Mouse (Mus musculus): ENCODE data around the gene Vps33b. TPM values are rescaled to one million over a fixed set of nuclear protein-coding genes. Genes with fewer than 3 reads are reported as not detected.

The Vps33b gene
- polyA plus RNA-seq, 1 experiment from 2014 or later: 15.4 TPM

DNA sequence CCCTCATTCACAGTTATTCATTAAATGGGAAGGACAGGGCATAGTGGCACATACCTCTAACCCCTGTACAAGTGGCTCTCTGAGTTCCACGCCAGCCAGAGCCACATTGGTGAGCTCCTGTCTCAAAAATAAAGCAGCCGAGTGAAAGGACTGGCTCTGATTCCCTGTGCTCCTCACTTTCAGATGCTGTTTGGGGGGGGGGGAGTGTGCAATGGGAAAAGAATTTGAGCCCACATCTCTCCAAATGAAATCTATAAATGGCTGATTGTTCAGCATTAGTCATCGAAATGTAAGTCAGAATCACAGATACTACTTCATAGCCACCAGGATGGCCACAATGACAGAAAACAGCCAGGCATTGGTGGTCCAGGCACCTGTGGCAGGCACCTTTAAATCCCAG, 27.6 kb downstream of the Vps33b start:
- Histone ChIP-seq H3K4me2 (no peak overlapping the region), H3K27me3 (no peaks in the 10 kb centered on the region), H3K36me3 (peaks cover 39% of the 10 kb centered on the region), H3K9me3 (replicated peaks) (no peaks in the 10 kb centered on the region), H3K9ac (no peak overlapping the region), H3K27ac (no peak overlapping the region), H3K4me1 (peaks cover 31% of the 10 kb centered on the region), H3K4me3 (replicated peaks) (no peak overlapping the region)
- WGBS: 82% methylated on average over 3 of the region's 3 CpGs
- ATAC-seq (replicated peaks; ENCODE audit: low FRiP score): no peak

DNA sequence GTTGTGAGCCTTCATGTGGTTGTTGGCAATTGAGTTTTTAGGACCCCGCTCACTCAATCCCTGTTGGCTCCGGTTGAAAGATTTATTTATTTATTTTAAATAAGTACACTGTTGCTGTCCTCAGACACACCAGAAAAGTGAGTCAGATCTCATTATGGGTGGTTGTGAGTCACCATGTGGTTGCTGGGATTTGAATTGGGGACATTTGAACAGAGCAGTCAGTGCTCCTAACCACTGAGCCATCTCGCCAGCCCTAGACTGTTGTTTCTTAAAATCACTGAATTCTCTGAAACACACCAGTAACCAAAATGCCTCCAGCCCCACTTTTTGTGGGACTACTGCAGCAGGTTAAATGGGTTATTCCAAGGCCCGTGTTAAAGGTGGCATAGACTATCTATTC, 29.3 kb downstream of the Vps33b start:
- no peak overlapping the region for H3K4me3 ChIP-seq (replicated peaks)
- no peak overlapping the region for H3K27ac ChIP-seq
- no peak overlapping the region for H3K9ac ChIP-seq
- H3K27me3 ChIP-seq: no peaks in the 10 kb centered on the region
- peaks cover 28% of the 10 kb centered on the region for H3K4me1 ChIP-seq
- no peak overlapping the region for H3K4me2 ChIP-seq
- no peak for ATAC-seq (replicated peaks; ENCODE audit: low FRiP score)
- H3K36me3 ChIP-seq: peaks cover 54% of the 10 kb centered on the region
- 89% methylated on average over 4 of the region's 4 CpGs for WGBS
- no peaks in the 10 kb centered on the region for H3K9me3 ChIP-seq (replicated peaks)

GRCm38 (mm10) chr7:80299568-80299967, 30.1 kb downstream of the Vps33b start:
- 89% methylated on average over 3 of the region's 3 CpGs for WGBS
- peaks cover 62% of the 10 kb centered on the region for H3K36me3 ChIP-seq

DNA sequence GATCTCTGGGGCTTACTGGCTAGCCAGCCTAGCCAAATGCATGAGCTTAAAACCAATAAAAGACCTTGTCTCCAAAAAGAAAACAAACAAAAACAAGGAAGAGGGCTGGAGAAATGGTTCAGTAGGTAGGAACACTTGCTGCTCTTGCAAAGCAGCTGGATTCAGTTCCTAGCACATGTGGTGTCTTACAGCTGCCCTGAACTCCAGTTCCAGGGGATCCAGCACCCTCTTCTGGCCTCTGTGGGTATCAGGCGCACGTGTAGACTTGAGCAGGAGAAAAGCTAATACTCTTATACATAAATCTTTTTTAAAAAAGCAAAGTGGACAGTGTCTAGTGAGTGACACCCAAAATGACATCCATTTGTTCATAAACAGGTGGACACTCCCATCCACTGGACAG, 32.1 kb downstream of the Vps33b start:
- no peak overlapping the region for H3K4me2 ChIP-seq
- H3K4me1 ChIP-seq: peaks cover 13% of the 10 kb centered on the region
- no peak for ATAC-seq (replicated peaks; ENCODE audit: low FRiP score)
- no peak overlapping the region for H3K27ac ChIP-seq
- WGBS: 90% methylated on average over 2 of the region's 2 CpGs
- H3K27me3 ChIP-seq: no peaks in the 10 kb centered on the region
- H3K4me3 ChIP-seq (replicated peaks): no peak overlapping the region
- H3K36me3 ChIP-seq: peaks cover 82% of the 10 kb centered on the region
- no peak overlapping the region for H3K9ac ChIP-seq
- H3K9me3 ChIP-seq (replicated peaks): no peaks in the 10 kb centered on the region

More at GRCm38 (mm10) chr7:80299568-80299967, 30.1 kb downstream of the Vps33b start:
- Histone ChIP-seq H3K9me3 (replicated peaks) (no peaks in the 10 kb centered on the region), H3K27me3 (no peaks in the 10 kb centered on the region), H3K4me3 (replicated peaks) (no peak overlapping the region), H3K4me2 (no peak overlapping the region), H3K4me1 (peaks cover 24% of the 10 kb centered on the region), H3K27ac (no peak overlapping the region), H3K9ac (no peak overlapping the region)
- ATAC-seq (replicated peaks; ENCODE audit: low FRiP score): no peak

GRCm38 (mm10) chr7:80307766-80308165, 38.3 kb downstream of the Vps33b start:
- no peaks in the 10 kb centered on the region for H3K9me3 ChIP-seq (replicated peaks)
- no peak overlapping the region for H3K4me3 ChIP-seq (replicated peaks)
- no peak for ATAC-seq (replicated peaks; ENCODE audit: low FRiP score)
- WGBS: 79% methylated on average over 3 of the region's 3 CpGs
- H3K9ac ChIP-seq: no peak overlapping the region
- no peak overlapping the region for H3K4me2 ChIP-seq
- H3K27ac ChIP-seq: no peak overlapping the region
- H3K27me3 ChIP-seq: no peaks in the 10 kb centered on the region
- peaks cover 99% of the 10 kb centered on the region for H3K36me3 ChIP-seq
- no peaks in the 10 kb centered on the region for H3K4me1 ChIP-seq

DNA sequence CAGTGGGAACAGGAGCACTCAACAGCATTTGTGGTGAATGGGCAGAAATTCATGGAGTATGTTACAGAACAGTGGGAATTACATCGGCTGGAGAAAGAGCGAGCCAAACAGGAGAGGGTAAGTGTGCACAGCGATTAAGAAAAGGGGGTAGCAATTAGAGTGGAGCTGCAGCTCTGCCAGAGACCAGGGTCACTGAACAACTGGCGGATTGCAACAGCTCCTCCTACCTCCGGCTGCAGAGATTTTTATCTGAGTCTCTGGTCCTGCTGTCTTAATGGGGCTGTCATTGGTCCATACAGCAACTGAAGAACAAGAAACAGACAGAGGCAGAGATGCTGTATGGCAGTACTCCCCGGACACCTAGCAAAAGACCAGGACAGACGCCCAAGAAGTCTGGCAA, 41.3 kb downstream of the Vps33b start:
- H3K4me2 ChIP-seq: no peak overlapping the region
- no peaks in the 10 kb centered on the region for H3K9me3 ChIP-seq (replicated peaks)
- no peak overlapping the region for H3K27ac ChIP-seq
- H3K27me3 ChIP-seq: no peaks in the 10 kb centered on the region
- WGBS: 76% methylated on average over 7 of the region's 7 CpGs
- ATAC-seq (replicated peaks; ENCODE audit: low FRiP score): no peak
- peaks cover 99% of the 10 kb centered on the region for H3K36me3 ChIP-seq
- no peak overlapping the region for H3K4me3 ChIP-seq (replicated peaks)
- no peaks in the 10 kb centered on the region for H3K4me1 ChIP-seq
- H3K9ac ChIP-seq: no peak overlapping the region

- H3K4me2 ChIP-seq: no peak overlapping the region
- H3K4me3 ChIP-seq (replicated peaks): no peak overlapping the region
- no peak overlapping the region for H3K9ac ChIP-seq
- H3K9me3 ChIP-seq (replicated peaks): no peaks in the 10 kb centered on the region
- H3K27ac ChIP-seq: no peak overlapping the region
- WGBS: 91% methylated on average over 2 of the region's 2 CpGs
- no peak for ATAC-seq (replicated peaks; ENCODE audit: low FRiP score)
- no peaks in the 10 kb centered on the region for H3K27me3 ChIP-seq
- H3K4me1 ChIP-seq: no peaks in the 10 kb centered on the region
- H3K36me3 ChIP-seq: peaks cover 88% of the 10 kb centered on the region
These were observed 46.3 kb downstream of the Vps33b start for GRCm38 (mm10) chr7:80315733-80316132.

DNA sequence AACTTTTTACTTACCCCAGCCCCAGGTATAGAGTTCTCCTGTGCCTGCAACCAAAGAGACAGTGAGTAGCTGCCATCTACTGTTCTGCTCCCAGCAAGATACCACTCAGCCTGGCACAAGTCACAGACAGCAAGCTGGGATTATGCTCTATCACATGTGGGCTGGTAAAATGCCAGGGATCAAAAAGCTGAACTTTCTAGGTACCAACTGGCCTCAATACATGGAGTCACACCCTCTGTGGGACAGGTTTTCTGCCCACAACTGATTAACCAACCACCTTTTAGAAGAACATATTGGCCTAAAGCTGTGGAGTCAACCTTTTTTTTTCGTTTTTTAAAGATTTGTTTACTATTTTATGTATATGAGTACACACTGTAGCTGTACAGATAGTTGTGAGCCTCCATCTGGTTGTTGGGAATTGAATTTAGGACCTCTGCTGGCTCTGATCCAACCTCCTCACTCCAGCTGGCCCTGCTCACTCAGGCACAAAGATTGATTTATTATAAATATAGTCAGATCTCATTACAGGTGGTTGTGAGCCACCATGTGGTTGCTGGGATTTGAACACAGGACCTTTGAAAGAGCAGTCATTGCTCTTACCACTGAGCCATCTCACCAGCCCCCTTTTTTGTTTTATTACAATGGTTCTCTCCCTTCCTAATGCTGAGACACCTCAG, 48.1 kb downstream of the Vps33b start:
- H3K27me3 ChIP-seq: no peaks in the 10 kb centered on the region
- peaks cover 74% of the 10 kb centered on the region for H3K36me3 ChIP-seq
- H3K9ac ChIP-seq: no peak overlapping the region
- no peak overlapping the region for H3K4me3 ChIP-seq (replicated peaks)
- 74% methylated on average over 1 of the region's 1 CpGs for WGBS
- H3K4me1 ChIP-seq: 0 out of 2 replicates have a peak, but pooled peaks cover 2% of the 10 kb centered on the region
- no peaks in the 10 kb centered on the region for H3K9me3 ChIP-seq (replicated peaks)
- no peak overlapping the region for H3K4me2 ChIP-seq
- ATAC-seq (replicated peaks; ENCODE audit: low FRiP score): no peak
- no peak overlapping the region for H3K27ac ChIP-seq

- Histone ChIP-seq H3K4me3 (replicated peaks) (no peak overlapping the region), H3K36me3 (peaks cover 63% of the 10 kb centered on the region), H3K27me3 (no peaks in the 10 kb centered on the region), H3K9me3 (replicated peaks) (no peaks in the 10 kb centered on the region), H3K27ac (no peak overlapping the region), H3K4me2 (no peak overlapping the region), H3K9ac (no peak overlapping the region), H3K4me1 (peaks cover 12% of the 10 kb centered on the region)
- WGBS: 88% methylated on average over 4 of the region's 4 CpGs
- no peak for ATAC-seq (replicated peaks; ENCODE audit: low FRiP score)
These were observed 49.2 kb downstream of the Vps33b start for GRCm38 (mm10) chr7:80318670-80319069.

DNA sequence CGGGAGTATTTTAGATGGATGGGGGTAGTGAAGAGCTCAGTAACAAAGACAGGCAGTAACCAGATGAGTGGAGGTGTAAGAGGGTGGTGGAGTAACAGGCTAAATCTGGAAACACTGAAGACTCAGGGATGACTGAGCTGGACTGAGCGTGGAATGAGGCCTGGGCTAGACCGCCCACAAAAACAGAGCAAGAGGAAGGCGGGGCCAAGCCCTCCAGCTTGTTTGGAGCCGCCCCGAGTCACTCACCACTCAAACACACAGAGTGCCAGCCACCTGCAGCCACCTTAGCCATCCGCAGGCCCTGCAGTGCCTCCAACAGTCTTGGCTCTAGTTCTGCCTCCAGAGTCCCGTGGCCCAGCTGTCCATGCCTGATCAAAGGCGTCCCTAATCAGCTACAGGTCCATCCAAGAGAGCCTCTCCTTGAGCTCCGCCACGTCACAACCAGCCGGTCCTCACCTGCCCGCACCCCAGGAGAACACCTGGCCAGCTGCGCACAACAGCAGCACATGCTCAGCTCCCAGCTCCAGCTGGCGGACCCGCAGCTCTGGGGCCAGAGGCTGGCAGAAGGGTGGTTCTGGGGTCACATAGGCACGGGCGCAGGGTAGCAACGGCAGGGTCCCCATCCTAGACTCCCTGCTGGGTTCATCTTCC, 50.5 kb downstream of the Vps33b start:
- Histone ChIP-seq H3K36me3 (peaks cover 51% of the 10 kb centered on the region), H3K9me3 (replicated peaks) (no peaks in the 10 kb centered on the region), H3K27ac (no peak overlapping the region), H3K27me3 (no peaks in the 10 kb centered on the region), H3K4me1 (peaks cover 13% of the 10 kb centered on the region), H3K4me3 (replicated peaks) (no peak overlapping the region), H3K4me2 (no peak overlapping the region), H3K9ac (no peak overlapping the region)
- WGBS: 86% methylated on average over 19 of the region's 19 CpGs
- no peak for ATAC-seq (replicated peaks; ENCODE audit: low FRiP score)

DNA sequence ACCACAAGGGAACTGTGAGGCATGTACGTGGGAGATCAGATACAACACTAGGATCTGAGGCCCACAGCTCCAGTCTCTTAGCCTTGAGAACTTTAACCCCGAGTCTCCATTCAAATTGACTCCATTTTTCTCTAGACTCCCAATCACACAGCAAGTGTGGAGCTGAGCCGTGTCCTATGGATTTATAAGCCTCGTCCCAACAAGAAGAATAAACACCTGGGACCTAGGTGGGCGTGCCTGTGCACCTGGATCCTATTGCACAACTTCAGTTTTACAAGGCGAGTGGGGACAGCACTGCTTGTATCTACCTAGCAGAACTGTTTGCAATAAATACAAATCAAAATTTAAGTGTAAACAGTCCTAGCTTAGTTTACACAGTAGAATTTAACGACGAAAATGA, 53.9 kb downstream of the Vps33b start:
- peaks cover 17% of the 10 kb centered on the region for H3K4me1 ChIP-seq
- H3K27ac ChIP-seq: peak overlapping the region; percentile 94
- H3K27me3 ChIP-seq: no peaks in the 10 kb centered on the region
- peak overlapping the region; percentile 82 for H3K4me3 ChIP-seq (replicated peaks)
- 16% methylated on average over 8 of the region's 8 CpGs for WGBS
- peaks cover 55% of the 10 kb centered on the region for H3K36me3 ChIP-seq
- ATAC-seq (replicated peaks; ENCODE audit: low FRiP score): no peak
- H3K9me3 ChIP-seq (replicated peaks): no peaks in the 10 kb centered on the region
- peak overlapping the region; percentile 71 for H3K9ac ChIP-seq
- peak overlapping the region; percentile 80 for H3K4me2 ChIP-seq

GRCm38 (mm10) chr7:80324043-80324815, 54.8 kb downstream of the Vps33b start, which contains the start of gene Rccd1:
TSS of gene Rccd1 (minus strand) at chr7:80324454.
- Histone ChIP-seq H3K27me3 (no peaks in the 10 kb centered on the region), H3K9me3 (replicated peaks) (no peaks in the 10 kb centered on the region), H3K4me1 (peaks cover 17% of the 10 kb centered on the region), H3K9ac (peak within 1 kb of the TSS; percentile 71), H3K4me2 (peak within 1 kb of the TSS; percentile 80), H3K4me3 (replicated peaks) (peak within 1 kb of the TSS; percentile 82), H3K36me3 (peaks cover 57% of the 10 kb centered on the region), H3K27ac (peak within 1 kb of the TSS; percentile 94)
- 2% methylated on average over 38 of the region's 38 CpGs for WGBS
- peak; percentile 99 for ATAC-seq (replicated peaks; ENCODE audit: low FRiP score)
